Mouse (Mus musculus): ENCODE measurements around the gene Adgrb3. TPM values are rescaled to one million over a fixed set of nuclear protein-coding genes. Genes with fewer than 3 reads are reported as not detected.

The Adgrb3 gene
- polyA plus RNA-seq, 1 experiment from 2014 or later = 19.9 TPM

DNA sequence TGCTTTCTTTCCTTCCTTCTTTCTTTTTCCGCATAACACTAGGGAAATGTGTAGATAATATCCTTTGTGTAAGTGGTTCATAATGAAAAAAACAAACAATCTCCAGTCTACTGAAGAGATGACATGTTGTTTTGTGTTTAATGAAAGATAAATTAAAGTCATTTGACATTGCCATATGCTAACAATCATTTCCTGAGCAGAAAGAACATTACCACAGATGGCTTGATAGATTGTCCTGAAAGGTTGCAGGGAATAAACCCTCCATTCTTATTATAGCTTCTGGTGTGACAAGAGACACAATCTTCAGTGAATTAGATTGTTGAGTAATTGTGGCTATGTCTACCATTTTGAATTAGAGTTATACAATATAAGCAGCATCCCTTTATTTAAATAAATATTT lies 247.8 kb downstream of the Adgrb3 start:
- Histone ChIP-seq H3K27ac (no peak overlapping the region), H3K9me3 (no peaks in the 10 kb centered on the region), H3K4me1 (no peaks in the 10 kb centered on the region), H3K4me3 (no peak overlapping the region), H3K9ac (no peak overlapping the region), H3K36me3 (no peaks in the 10 kb centered on the region), H3K27me3 (replicated peaks) (no peaks in the 10 kb centered on the region), H3K4me2 (replicated peaks) (no peak overlapping the region)
- WGBS = 68% methylated on average over 1 of the region's 1 CpGs
- ATAC-seq (ENCODE audit: low FRiP score, low read depth) = no peak

DNA sequence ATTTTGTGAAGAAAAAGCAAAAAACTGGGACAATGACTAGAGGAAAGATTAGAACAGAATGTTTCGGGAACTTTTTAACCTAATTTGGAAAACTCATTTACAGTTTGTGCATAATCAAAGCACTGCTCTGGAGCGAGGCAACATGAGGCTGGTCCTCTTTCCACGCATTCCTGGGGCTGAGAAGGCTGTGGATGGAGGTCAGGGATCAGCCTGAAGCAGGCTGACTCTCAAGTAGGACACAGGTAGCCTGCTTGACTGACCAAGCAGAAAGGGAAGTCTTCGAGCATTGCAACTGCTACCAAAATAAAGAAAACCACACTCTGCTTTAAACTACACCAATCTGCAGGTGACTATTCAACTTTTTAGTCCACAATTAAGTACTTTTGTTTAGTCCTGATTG lies 251.7 kb downstream of the Adgrb3 start:
- Histone ChIP-seq H3K9me3 (no peaks in the 10 kb centered on the region), H3K9ac (no peak overlapping the region), H3K4me3 (no peak overlapping the region), H3K36me3 (no peaks in the 10 kb centered on the region), H3K27ac (no peak overlapping the region), H3K4me1 (no peaks in the 10 kb centered on the region), H3K4me2 (replicated peaks) (no peak overlapping the region), H3K27me3 (replicated peaks) (no peaks in the 10 kb centered on the region)
- no peak for ATAC-seq (ENCODE audit: low FRiP score, low read depth)
- 89% methylated on average over 4 of the region's 4 CpGs for WGBS

DNA sequence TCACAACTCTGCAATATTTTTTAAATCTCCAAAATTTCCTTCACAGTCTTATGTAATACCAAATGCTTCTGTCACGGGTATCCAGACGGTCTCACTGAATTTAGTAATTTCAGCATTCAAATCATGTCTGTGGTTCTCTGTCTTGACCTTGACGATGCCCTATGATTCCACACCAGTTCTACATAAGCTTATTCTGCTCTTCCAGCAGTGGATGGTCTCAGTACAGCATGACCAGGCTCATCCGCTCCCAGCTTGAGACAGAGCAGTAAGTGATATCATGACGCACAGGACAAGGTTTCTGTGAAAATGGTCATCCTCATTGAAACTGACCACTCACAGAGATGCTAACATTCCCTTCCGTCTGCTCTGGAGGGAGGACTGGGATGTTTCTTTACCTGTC lies 252.9 kb downstream of the Adgrb3 start:
- H3K4me2 ChIP-seq (replicated peaks) = no peak overlapping the region
- no peaks in the 10 kb centered on the region for H3K4me1 ChIP-seq
- ATAC-seq (ENCODE audit: low FRiP score, low read depth) = no peak
- H3K4me3 ChIP-seq = no peak overlapping the region
- no peaks in the 10 kb centered on the region for H3K36me3 ChIP-seq
- WGBS = 89% methylated on average over 6 of the region's 6 CpGs
- H3K27ac ChIP-seq = no peak overlapping the region
- H3K27me3 ChIP-seq (replicated peaks) = no peaks in the 10 kb centered on the region
- H3K9ac ChIP-seq = no peak overlapping the region
- H3K9me3 ChIP-seq = no peaks in the 10 kb centered on the region

DNA sequence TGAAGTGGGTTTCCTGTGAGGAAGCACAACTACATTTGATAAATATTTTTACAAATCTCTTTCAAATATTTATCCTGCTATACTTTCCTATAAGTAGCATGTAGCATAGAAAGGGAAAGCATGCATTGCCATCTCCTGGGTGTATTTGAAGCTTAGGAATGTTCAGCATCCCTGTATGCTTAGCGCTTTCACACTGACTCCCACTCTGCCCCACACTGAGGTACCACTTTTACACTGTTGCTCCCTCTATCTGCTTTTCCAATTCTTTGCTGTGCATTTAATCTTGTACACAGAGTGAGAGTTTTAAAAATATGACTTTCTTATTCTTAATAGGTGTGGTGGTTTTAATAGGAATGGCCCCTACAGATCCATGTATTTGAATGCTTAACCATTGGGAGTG lies 261.4 kb downstream of the Adgrb3 start:
- ATAC-seq (ENCODE audit: low FRiP score, low read depth) = no peak
- 100% methylated on average over 1 of the region's 1 CpGs for WGBS

DNA sequence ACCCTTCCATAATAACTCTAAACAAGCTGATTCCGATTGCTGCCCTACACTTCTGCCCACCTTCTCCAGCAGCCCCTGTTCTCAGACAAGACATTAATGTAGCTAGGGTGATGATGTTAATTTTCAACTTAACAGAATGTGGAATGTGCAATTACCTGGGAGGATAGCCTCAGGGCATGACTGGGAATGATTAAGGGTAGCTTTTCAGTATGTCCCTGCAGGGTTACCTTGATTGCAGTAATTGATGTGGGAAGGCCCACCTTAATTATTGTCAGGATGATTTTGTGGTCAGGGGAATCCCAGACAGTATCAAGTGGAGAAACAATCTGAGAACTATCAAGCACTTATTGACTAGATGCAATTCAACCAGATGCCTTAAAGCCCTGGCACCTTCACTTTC lies 283.4 kb downstream of the Adgrb3 start:
- H3K9ac ChIP-seq = no peak overlapping the region
- 77% methylated on average over 1 of the region's 1 CpGs for WGBS
- H3K4me1 ChIP-seq = no peaks in the 10 kb centered on the region
- H3K36me3 ChIP-seq = no peaks in the 10 kb centered on the region
- no peak overlapping the region for H3K4me3 ChIP-seq
- H3K4me2 ChIP-seq (replicated peaks) = no peak overlapping the region
- no peak for ATAC-seq (ENCODE audit: low FRiP score, low read depth)
- no peak overlapping the region for H3K27ac ChIP-seq
- H3K27me3 ChIP-seq (replicated peaks) = no peaks in the 10 kb centered on the region
- no peaks in the 10 kb centered on the region for H3K9me3 ChIP-seq

More for the DNA sequence above, 261.4 kb downstream of the Adgrb3 start:
- no peak overlapping the region for H3K4me3 ChIP-seq
- no peaks in the 10 kb centered on the region for H3K4me1 ChIP-seq
- H3K27ac ChIP-seq = no peak overlapping the region
- H3K9ac ChIP-seq = no peak overlapping the region
- H3K4me2 ChIP-seq (replicated peaks) = no peak overlapping the region
- H3K36me3 ChIP-seq = no peaks in the 10 kb centered on the region
- H3K27me3 ChIP-seq (replicated peaks) = no peaks in the 10 kb centered on the region
- no peaks in the 10 kb centered on the region for H3K9me3 ChIP-seq

DNA sequence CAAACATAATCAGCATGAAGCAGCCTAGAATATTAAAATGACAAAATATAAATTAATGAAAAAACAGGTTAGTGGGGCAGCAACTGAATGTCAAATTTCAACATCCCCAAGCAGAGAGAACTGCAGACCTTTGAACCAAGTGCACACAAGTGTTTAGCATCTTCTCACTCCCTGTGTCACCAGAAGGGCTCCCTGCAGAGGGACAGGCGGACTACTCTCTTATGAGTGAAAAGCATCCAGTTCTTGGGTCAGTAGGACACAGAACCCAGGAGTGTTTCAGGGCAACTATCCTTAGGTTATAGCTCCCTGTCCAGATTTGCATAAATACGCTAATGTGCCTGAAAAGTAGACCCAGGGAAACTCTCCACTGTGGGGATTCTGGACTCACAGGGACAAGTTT lies 285.6 kb downstream of the Adgrb3 start:
- Histone ChIP-seq H3K9me3 (no peaks in the 10 kb centered on the region), H3K36me3 (no peaks in the 10 kb centered on the region), H3K4me2 (replicated peaks) (no peak overlapping the region), H3K9ac (no peak overlapping the region), H3K4me3 (no peak overlapping the region), H3K27ac (no peak overlapping the region), H3K27me3 (replicated peaks) (no peaks in the 10 kb centered on the region), H3K4me1 (no peaks in the 10 kb centered on the region)
- ATAC-seq (ENCODE audit: low FRiP score, low read depth) = no peak
- WGBS = 80% methylated on average over 2 of the region's 2 CpGs

DNA sequence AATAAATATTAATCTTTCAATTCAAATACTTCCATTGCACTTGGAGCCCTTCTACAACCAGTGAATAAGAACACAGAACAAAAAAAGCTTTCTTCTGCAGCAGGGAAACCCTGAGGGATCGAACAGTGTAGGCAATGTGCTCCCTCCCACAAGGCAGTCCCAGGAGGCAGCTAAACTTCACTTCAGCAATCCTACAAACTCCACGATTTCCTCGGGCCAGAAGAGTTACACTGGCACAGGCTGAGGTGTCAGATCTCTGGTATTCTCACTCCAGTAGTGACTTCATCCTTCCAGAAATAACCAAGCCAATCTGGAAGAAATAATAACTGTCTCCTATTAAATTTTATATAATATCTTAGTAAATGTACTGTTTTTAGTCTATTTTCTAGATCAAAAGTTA lies 286.6 kb downstream of the Adgrb3 start:
- no peak overlapping the region for H3K4me2 ChIP-seq (replicated peaks)
- no peaks in the 10 kb centered on the region for H3K4me1 ChIP-seq
- H3K36me3 ChIP-seq = no peaks in the 10 kb centered on the region
- no peak overlapping the region for H3K27ac ChIP-seq
- no peaks in the 10 kb centered on the region for H3K27me3 ChIP-seq (replicated peaks)
- ATAC-seq (ENCODE audit: low FRiP score, low read depth) = no peak
- H3K4me3 ChIP-seq = no peak overlapping the region
- 66% methylated on average over 3 of the region's 3 CpGs for WGBS
- no peak overlapping the region for H3K9ac ChIP-seq
- H3K9me3 ChIP-seq = no peaks in the 10 kb centered on the region

DNA sequence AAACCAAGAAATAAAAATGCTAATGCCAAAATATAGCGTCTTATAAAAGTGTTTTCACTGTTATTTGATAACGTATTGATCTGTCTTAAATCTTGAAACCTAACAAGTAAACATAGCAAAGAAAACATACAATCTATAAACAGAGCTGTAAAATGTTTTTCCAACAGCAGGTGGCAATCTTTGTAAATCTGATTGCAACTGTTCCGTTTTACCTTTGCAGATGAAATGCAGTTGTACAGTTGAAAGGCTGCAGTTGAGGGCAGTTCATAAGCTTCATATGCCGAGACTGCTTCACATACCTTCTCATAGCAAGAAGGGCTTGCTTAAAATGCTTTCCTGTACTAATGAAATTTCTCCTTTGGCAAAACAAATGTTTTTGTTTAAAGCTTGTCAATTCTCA lies 302.5 kb downstream of the Adgrb3 start:
- no peaks in the 10 kb centered on the region for H3K9me3 ChIP-seq
- H3K4me2 ChIP-seq (replicated peaks) = no peak overlapping the region
- no peaks in the 10 kb centered on the region for H3K4me1 ChIP-seq
- no peak for ATAC-seq (ENCODE audit: low FRiP score, low read depth)
- H3K36me3 ChIP-seq = no peaks in the 10 kb centered on the region
- no peak overlapping the region for H3K4me3 ChIP-seq
- no peaks in the 10 kb centered on the region for H3K27me3 ChIP-seq (replicated peaks)
- 75% methylated on average over 4 of the region's 4 CpGs for WGBS
- H3K9ac ChIP-seq = no peak overlapping the region
- no peak overlapping the region for H3K27ac ChIP-seq

DNA sequence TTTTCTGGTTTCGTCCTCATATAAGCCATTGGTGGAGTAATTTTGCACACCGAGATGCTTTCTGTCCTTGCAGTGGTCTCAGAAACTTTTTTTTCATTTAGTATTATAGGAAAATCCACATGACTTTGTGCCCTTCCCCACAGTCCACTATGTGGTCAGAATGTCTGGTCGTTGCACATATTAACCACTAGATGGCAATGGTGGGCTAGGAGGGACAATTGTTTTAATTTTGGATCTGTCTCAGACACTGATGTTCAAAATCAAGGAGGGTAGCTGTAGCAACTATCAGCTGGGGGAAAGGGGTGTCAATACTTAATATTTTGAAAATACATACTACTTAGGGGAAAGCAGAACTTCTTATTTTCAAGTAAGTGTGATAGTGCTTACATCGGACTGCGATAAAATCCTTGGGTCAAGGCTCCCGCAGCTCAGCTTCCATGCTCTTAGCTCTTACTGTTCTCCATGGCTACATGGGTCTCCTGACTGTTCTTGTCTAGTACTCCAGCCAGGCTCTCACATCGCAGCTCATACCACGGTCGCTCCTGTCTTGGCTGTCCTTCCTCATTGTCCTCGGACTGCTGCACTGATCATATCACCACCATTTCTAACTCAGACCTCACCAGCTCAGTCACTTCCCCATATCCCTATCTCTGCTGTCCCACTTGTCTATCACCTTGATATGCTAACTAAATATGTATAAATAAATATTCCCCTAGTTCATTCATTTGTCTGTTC lies 319.0 kb downstream of the Adgrb3 start:
- no peaks in the 10 kb centered on the region for H3K4me1 ChIP-seq
- no peaks in the 10 kb centered on the region for H3K9me3 ChIP-seq
- no peak overlapping the region for H3K4me3 ChIP-seq
- H3K36me3 ChIP-seq = no peaks in the 10 kb centered on the region
- H3K27me3 ChIP-seq (replicated peaks) = no peaks in the 10 kb centered on the region
- 64% methylated on average over 10 of the region's 10 CpGs for WGBS
- H3K4me2 ChIP-seq (replicated peaks) = no peak overlapping the region
- no peak overlapping the region for H3K27ac ChIP-seq
- peak; percentile 41; the same call in 1 of the 2 replicates for ATAC-seq (ENCODE audit: low FRiP score, low read depth)
- no peak overlapping the region for H3K9ac ChIP-seq

DNA sequence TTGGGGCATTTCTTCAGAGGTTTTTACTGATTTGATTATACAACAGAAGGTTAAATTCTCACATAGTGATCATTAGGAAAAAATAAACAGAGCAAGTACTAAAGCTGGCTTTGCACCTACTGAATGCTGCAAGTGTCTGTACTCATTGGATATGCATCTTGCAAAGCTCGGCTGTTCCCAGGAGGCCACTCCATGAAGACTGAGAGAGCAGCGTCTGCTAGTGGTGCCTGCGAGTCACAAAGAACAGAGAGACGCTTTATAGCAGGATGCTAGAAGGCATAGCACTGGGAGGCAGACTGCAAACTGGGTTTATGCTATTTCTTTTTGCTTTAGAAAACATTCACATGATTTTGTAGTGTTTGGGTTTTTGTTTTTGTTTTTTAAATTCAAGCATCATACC lies 325.2 kb downstream of the Adgrb3 start:
- peak; percentile 58; the same call in 1 of the 2 replicates for ATAC-seq (ENCODE audit: low FRiP score, low read depth)
- Histone ChIP-seq H3K9me3 (no peaks in the 10 kb centered on the region), H3K4me3 (no peak overlapping the region), H3K27me3 (replicated peaks) (no peaks in the 10 kb centered on the region), H3K27ac (no peak overlapping the region), H3K36me3 (no peaks in the 10 kb centered on the region), H3K4me2 (replicated peaks) (no peak overlapping the region), H3K9ac (no peak overlapping the region), H3K4me1 (no peaks in the 10 kb centered on the region; the same call in 1 of the 2 replicates)
- WGBS = 15% methylated on average over 4 of the region's 4 CpGs

DNA sequence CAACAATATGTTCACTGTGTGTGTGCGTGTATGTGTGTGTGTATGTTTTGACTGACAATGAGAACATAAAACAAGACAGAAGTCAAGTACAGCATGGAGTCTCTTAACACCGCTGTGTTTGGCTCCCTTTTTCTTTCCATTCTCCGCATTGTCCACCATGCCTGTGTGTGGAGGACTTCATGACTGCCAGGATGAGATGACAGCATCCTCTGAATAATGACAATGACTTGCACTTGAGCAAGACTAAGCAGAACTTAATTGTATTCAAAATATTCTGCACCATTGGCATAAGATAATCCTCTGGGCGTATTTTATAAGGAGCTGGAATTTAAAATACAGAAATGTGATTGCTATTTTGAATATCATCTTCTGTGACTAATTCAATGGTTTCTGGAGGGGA lies 326.0 kb downstream of the Adgrb3 start:
- Histone ChIP-seq H3K4me3 (no peak overlapping the region), H3K36me3 (no peaks in the 10 kb centered on the region), H3K4me2 (replicated peaks) (no peak overlapping the region), H3K9ac (no peak overlapping the region), H3K9me3 (no peaks in the 10 kb centered on the region), H3K4me1 (no peaks in the 10 kb centered on the region; the same call in 1 of the 2 replicates), H3K27ac (no peak overlapping the region), H3K27me3 (replicated peaks) (no peaks in the 10 kb centered on the region)
- ATAC-seq (ENCODE audit: low FRiP score, low read depth) = no peak
- 87% methylated on average over 4 of the region's 4 CpGs for WGBS

DNA sequence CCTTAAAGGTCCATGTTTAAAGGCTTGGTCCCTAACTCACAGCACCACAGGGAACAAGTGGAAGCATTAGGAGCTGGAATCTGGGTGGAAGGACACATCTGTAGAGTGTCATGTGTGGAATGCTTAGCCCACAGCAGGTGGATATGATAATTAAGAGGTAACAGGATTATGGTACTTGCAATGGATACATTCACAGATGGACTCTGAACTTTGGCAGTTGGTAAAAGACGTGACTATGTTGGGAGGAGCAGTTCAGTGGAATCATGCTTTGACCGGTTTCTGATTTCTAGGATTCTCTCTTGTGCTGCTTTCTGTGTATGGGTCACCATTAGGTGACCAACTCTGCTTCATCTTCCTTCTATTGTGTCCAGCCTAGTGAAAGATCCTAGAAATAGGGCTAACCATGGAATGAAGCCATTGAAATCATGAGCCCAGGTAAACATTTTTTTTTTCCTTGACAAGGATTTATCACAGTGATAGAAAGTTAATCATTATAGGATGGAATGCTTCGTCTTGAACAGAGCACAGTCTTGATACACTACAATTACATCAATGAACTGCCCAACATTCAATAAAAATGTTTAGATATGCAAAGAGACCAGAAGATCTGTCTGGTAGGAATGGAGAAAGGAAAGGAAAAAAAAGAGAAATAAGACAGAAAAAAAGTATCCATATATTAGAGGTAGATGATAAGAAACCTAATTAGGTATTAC lies 334.1 kb downstream of the Adgrb3 start:
- H3K9ac ChIP-seq = no peak overlapping the region
- H3K9me3 ChIP-seq = no peaks in the 10 kb centered on the region
- H3K27ac ChIP-seq = no peak overlapping the region
- H3K4me2 ChIP-seq (replicated peaks) = no peak overlapping the region
- H3K27me3 ChIP-seq (replicated peaks) = no peaks in the 10 kb centered on the region
- no peak overlapping the region for H3K4me3 ChIP-seq
- H3K4me1 ChIP-seq = no peaks in the 10 kb centered on the region
- ATAC-seq (ENCODE audit: low FRiP score, low read depth) = no peak
- H3K36me3 ChIP-seq = no peaks in the 10 kb centered on the region
- 90% methylated on average over 3 of the region's 3 CpGs for WGBS

DNA sequence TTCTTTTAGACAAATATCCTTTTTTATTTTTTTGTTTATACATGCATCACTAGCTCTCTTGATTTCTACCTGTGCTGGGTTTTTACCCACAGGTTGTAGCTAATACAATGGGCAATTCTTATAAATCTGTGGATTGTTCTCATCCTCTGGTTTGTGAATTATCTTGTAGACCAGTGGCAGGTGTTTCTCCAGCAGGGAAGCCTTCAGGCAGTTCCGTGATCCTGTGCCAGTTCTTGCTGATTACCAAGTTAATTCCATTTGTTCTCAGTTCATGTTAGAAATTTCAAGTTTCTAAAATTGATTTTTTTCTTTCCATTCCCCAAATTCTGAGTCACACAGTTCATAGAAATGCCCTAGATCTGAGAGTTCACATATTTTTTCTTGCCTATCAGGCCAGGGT lies 338.0 kb downstream of the Adgrb3 start:
- Histone ChIP-seq H3K36me3 (no peaks in the 10 kb centered on the region), H3K9ac (no peak overlapping the region), H3K4me1 (no peaks in the 10 kb centered on the region), H3K4me3 (no peak overlapping the region), H3K9me3 (no peaks in the 10 kb centered on the region), H3K4me2 (replicated peaks) (no peak overlapping the region), H3K27me3 (replicated peaks) (no peaks in the 10 kb centered on the region), H3K27ac (no peak overlapping the region)
- WGBS = 84% methylated on average over 1 of the region's 1 CpGs
- no peak for ATAC-seq (ENCODE audit: low FRiP score, low read depth)

Data from neural tube, embryonic 12.5 days (tissue).